Mouse (Mus musculus) right cerebral cortex, postnatal 10 days (tissue): ENCODE data around the gene Cd5.
A peak's percentile ranks its signal among the peaks of the same experiment; 100 is the strongest.

Source experiments
- DNase-seq, 2 experiments: peaks; one replicate each; pipeline ENCODE4 v3.0.0; 2021; ENCODE audit warnings: low spot score in 2 of 2

The Cd5 gene

DNA sequence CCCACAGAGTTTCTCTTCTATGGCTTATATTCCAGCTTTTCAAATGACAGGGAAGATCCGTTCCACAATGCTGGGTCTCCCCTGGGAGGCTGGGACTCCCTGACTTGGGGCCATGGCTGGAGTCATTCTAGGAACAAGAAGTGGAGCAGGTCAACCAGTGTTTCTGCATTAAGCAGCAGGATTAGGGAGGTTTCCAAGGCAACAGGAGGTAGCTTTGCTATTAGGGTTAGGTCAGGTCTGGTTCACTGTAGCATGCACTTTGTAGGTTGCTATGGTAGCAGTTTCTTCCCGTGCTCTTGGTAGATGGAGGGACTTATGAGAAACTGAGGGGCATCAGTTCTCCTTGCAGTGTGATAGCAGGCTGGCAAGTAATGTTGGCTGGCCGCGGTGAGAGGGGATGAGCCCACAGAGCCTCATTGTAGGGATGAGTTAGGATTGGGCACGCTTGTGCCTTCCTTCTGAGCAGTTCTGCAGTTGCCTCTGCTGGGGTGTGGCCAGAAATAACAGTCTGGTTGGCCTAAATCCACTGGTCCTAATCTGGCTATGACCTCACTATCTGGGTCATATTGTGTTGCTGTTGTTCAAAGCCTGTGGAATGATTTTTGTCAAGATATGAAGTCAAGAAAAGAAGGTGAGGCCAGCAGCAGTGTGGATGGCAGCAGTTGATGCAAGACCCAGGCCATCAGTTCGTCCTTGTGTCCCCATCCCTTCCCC lies 37.6 kb downstream of the Cd5 start:
- no peak for DNase-seq

DNA sequence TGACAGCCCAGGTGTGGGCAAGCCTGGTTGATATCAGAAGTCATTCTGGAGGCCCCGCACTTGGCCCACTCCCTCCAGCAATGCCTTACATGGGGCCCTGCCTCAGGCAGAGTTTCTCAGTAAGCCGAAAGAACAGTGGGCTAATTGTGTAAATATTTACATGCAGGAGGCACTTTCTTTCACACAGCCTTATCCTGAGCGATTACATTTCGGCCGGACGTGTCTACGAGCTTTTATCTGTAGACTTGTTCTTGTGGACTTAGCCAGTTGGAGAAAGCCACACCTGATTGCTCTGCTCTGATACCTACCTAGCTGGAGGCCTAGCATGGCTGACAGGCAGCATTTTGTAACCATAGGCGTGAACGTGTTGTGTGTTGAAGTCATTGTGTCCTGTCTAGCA lies 39.0 kb downstream of the Cd5 start:
- no peak for DNase-seq

GRCm38 (mm10) chr19:10698131-10698991 lies 40.4 kb downstream of the Cd5 start:
- no peak for DNase-seq

- no peak for DNase-seq
These were observed 43.0 kb downstream of the Cd5 start for GRCm38 (mm10) chr19:10695801-10696200.

- DNase-seq = no peak
These were observed 44.7 kb downstream of the Cd5 start for GRCm38 (mm10) chr19:10693926-10694682.

GRCm38 (mm10) chr19:10692361-10692760 lies 46.4 kb downstream of the Cd5 start:
- no peak for DNase-seq

- no peak for DNase-seq
These were observed 47.1 kb downstream of the Cd5 start for GRCm38 (mm10) chr19:10691660-10692059.

- DNase-seq = no peak
These were observed 47.7 kb downstream of the Cd5 start for GRCm38 (mm10) chr19:10691121-10691520.

DNA sequence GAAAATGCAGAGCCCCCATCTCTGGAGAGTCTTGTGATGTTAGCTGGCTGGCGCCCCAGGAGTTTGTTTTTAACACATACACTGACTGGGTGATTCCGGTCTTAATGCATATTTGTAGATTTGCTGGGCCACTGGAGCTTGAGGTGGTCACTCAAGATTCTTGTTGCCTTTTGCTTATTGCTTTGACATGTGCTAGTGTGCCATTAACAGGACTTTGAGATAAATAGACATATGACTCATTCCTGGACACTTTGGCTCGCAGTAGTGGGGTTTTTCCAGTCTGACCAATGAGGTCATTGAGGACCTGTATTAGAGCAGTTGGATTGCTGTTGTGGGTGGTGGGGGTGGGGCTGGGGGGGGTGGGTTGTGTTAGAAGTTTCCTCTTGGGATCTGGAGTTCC lies 48.5 kb downstream of the Cd5 start:
- no peak for DNase-seq

DNA sequence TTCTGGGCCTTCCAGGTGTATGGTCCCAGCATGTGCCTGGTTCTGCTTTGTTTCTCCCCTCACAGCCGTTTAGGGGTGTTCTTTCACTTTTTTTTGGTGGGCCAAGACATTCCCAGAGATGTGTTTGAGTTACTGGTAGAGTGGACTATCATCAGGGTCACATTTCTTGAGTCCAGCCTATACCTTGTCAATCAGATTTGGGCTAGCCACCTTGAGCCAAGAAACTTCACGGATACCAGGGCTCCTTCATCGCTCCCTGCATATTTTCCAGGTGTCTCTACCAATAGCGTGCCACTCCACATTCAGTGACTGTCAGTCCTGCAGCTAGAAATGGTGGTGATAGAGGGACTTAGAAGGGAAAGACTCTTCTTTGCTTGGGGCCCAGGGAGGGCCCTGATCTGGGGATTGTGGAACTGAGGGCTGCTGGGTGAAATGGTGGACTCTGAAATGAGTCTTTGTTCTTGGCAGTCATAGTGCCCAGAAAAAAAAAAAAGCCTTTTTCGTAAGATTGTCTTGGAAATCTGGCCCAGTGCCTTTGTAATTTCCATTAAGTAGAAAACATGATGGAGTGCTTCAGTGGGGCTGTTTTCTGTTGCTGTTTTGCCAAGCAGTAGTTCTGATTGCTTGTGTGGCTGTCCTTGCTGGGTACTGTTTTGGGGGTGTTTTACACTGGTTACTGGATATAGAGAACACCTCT lies 49.2 kb downstream of the Cd5 start:
- no peak for DNase-seq

- peak; percentile 94 to 96 for DNase-seq
These were observed 50.1 kb downstream of the Cd5 start, which contains the start of gene Vps37c for GRCm38 (mm10) chr19:10688537-10689352. Gene Vps37c, plus strand, starts transcription at chr19:10688735.

GRCm38 (mm10) chr19:10685727-10686126 lies 53.1 kb downstream of the Cd5 start:
- DNase-seq = no peak

- DNase-seq = no peak
These were observed 53.7 kb downstream of the Cd5 start for GRCm38 (mm10) chr19:10685081-10685480.

GRCm38 (mm10) chr19:10681571-10681970 lies 57.2 kb downstream of the Cd5 start:
- no peak for DNase-seq

DNA sequence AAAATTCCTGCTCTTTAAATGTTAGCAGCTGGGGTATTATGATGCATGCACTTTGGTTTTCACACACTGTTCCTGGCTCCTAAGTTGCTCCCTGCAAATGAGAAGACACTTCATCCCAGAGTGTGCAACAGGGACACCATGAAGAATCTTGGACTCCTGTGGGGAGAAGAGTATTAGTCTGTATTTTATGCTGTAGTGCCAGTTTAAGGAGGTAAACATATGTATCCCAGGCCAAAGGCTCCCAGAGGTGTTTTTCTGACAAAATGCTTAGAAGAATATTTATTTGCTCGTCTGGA lies 60.1 kb downstream of the Cd5 start:
- DNase-seq = no peak

- peak; percentile 86 to 87 for DNase-seq
These were observed 60.7 kb downstream of the Cd5 start, which contains the start of gene Pga5 for GRCm38 (mm10) chr19:10677915-10678771. Gene Pga5, minus strand, starts transcription at chr19:10678071.

- DNase-seq = no peak
These were observed 62.1 kb downstream of the Cd5 start for GRCm38 (mm10) chr19:10676656-10677055.

DNA sequence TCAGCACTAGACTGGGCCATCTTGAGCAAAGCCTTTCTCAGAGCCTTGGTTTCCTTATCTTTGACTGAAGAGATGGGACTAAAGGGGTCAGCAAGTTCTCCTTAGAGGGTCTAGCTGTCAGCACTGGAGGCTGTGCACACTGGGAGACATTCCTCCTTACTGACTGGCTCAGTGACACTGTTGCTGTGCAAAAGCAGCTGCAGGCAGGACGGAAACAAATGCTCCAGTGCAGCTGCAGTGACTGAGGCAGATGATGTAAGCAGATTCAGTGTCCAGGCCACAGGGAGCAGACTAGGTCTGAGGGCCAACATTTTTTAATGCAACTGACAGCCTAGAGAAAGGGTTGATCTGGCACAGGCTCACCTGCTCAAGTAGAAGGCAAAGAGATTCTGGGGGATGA lies 65.5 kb downstream of the Cd5 start:
- no peak for DNase-seq

GRCm38 (mm10) chr19:10671854-10672417 lies 66.9 kb downstream of the Cd5 start:
- DNase-seq = no peak

DNA sequence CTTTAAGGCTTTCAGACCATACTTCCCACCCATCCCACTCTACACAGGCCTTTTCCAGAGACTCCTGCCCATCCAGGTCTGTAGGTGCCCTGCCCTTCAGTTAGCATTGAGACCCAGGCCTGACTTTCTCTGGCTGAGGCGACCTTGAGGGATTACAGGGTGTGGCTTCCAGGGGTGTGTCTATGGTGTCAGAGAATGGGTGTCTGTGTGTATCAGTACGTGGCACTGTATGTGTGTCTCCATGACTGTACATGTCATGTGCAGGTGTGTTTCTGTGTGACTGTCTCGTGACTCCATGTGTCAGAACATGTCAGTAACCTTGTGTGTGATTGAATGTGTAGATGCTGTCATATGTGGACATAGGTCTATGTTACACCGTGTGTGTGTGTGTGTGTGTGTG lies 67.5 kb downstream of the Cd5 start:
- DNase-seq = no peak
